Mouse (Mus musculus) MN1 (cell line): ENCODE measurements at regions not wholly inside any gene's neighbourhood (a gene's known extent, or its start where the extent isn't known, plus 50 kb on each side); places are given as distances from the start of the nearest gene placed in this dataset.
"Not testable (repeated sequence)": the region's sequence is repeated elsewhere in the genome, so short reads cannot be mapped to it uniquely, and the experiment has no call there.

Source experiments
- DNase-seq: peaks from one replicate; pipeline ENCODE4 v3.0.0-alpha.2; 2016; ENCODE audit warnings: low spot score

DNA sequence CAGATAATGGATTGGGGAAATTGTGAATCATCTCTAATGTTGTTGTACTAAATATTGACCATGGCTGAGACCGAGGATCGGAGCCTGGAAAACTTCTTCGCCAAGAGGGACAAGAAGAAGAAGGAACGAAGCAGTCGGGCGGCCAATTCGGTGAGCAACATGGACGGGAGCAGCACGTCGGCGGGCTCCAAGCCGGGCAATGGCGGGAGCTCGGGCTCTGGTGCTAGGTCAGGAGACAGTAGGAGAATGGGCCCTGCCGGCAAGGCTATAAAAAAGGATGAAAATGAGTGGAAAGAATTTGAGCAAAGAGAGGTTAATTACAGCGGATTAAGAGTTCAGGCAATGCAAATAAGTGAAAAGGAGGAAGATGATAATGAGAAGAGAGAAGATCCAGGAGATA is 55.0 kb upstream of the Zfp990 start:
- DNase-seq, result not testable (repeated sequence)

DNA sequence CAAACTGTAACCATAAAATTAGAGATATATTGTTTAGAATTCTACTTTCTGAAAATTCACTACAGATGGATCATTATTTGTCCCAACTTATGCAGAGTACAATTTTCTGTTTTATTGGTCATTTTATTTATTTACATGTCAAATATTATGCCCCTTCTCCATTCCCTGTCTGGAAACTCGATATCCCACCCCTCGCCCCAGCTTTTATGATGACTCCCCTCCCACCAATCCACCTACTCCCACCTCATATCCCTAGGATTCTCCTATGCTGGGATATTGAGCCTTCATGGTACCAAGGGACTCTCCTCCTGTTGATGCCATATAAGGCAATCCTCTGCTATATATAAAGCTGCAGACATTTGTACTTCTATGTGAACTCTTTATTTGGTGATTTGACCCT is 62.0 kb upstream of the Zfp990 start:
- no peak for DNase-seq

DNA sequence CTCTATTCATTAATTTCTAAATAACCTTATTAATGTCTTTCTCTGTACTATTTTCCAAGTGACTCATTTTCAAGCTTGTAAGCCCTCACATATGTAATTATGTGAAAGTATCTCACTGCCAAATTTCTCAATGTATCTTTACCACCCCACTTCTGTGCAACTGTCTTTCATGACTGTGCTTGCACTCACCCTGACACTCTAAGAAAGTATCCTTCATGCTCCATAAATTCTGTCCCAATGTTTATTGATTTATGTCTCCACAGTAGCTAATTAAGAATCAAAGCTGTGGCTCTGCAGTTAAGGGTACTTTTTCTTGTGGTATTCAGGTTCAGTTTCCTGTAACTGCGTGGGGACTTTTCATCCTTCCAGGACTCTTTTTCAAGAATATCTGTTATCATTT is 73.8 kb upstream of the Zfp990 start:
- DNase-seq, result not testable (repeated sequence)

DNA sequence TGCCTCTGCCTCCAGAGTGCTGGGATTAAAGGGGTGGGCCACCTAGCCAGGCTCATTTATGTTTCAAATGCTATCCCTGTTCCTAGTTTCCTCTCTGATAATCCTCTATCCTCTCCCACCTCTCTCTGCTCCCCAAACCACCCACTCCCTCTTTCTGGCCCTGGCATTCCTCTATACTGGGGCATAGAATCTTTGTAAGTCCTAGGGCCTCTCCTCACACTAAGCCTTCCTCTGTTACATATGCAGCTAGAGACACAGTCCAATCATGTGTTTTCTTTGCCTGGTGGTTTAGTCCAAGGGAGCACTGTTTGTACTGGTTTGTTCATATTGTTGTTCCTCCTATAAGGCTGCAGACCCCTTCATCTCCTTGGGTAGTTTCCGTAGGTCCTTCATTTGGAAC is 76.0 kb upstream of the Zfp990 start:
- no peak for DNase-seq

DNA sequence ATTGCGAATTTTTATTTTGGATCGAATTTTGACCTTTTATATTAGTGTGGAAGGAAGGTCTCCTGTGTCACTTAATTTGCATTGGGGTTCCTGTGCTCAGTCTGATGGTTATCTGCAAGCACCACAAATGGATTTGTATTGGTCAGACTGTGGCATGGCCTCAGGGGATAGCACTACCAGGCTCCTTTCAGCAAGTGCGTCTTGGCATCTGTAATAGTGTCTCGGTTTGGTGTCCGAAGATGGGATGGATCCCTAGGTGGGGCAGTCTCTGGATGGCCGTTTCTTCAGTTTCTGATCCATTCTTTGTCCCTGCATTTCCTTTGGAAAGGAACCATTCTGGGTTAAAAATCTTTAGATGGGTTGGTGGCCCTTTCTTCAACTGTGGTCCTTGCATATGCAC is 76.5 kb upstream of the Zfp990 start:
- DNase-seq, result no peak

DNA sequence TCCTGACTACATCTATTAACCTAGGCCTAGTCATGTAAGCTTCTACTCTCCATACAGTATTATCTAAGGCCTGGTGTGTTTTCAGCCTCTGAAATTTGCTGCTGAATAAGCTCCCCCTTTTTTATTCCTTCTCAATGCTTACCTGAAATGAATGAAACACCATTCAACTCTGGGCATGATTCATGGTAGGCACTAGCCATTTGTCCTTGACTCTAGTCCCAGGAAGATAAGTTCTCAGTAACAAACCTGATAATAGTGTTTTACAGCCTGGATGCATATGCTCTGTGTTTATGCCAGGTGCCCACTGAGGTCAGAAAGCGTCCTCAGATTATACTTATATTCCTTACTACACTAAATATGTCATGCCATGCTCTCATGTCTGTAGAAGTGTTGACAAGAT is 77.3 kb upstream of the Zfp990 start:
- DNase-seq, result not testable (repeated sequence)

DNA sequence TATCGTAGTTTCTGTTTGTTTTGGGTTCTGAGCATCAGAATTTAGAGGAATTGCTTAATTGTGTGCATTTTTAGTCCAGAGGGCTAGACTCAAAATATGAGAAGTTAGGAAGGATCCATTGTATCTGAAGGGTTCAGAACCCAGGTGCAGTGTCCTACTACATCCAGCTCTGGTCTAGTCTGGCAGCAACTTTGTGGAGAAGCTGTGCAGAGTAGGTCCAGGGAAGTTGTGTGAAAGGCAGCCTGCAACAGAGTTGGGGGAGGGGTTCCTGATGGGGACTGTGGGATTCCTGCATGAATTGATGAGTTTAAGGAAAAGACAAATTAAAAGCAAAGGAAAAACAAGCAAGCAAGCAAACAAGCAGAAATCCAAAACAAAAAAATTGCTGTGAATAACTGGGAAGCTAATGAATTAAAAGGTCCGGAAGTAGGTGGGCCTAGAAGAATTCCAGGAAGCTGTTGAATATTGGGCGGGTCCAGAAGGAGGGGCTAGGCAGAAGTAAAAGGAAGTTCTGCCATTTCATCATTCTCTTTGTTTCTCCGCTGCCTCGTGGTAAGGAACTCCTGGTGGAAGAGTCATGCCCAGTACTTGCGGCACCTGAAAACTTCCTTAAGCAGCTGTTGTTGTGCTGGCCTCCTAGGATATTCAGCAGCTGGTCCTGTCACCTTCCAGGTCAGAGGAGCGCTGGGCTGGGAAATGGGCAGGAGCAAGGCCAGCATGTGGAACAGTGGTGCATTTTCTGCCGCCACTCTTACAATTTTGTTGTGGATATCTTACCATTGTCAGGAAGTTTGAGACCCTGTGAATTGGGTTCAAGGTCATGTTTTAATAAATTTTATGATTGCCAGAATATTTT is 78.4 kb upstream of the Zfp990 start:
- DNase-seq, result no peak

DNA sequence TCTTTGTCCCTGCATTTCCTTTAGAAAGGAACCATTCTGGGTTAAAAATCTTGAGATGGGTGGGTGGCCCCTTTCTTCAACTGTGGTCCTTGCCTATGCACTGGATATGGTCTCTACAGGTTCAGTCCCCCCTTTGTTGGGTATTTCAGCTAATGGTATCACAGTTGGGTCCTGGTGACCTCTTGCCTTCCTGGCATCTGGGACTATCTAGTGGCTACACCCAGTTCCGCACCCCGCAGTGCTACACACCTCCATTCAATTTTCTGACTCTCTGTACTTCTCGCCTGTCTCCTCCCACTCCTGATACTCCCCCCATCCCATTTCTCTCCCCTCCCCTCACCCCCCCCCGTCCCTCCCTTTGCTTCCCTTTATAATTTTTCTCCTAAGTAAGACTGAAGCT is 92.7 kb upstream of the Zfp990 start:
- not testable (repeated sequence) for DNase-seq

DNA sequence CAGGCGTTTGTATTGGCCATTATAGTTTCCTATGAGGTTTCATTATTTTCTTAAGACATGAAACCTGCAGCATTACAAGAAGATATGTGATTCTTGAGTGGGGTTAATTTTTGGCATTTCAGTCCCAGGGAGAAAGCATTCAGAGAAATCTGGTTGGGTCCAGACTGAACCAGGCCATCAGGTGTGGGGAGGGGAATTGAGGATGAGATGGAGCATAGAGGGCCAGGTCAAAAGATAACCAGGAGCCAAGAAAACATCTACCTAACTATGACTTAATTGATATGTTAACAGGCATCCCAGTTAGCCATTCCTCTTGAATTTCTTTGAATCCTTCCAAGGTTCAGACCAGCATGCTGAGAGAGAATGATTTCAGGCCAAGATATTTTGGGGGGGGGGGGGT is 96.2 kb upstream of the Tnfrsf8 start:
- no peak for DNase-seq

DNA sequence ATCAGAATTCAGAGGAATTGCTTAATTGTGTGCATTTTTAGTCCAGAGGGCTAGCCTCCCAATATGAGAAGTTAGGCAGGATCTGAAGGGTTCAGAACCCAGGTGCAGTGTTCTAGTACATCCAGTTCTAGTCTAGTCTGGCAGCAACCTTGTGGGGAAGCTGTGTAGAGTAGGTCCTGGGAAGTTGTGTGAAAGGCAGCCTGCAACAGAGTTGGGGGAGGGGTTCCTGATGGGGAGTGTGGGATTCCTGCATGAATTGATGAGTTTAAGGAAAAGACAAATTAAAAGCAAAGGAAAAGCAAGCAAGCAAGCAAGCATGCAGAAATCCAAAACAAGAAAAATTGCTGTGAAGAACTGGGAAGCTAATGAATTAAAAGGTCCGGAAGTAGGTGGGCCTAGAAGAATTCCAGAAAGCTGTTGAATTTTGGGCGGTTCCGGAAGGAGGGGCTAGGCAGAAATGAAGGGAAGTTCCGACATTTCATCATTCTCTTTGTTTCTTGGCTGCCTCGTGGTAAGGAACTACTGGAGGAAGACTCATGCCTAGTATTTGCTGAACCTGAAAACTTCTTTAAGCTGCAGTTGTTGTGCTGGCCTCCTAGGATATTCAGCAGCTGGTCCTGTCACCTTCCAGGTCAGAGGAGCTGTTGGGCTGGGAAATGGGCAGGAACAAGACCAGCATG is 95.0 kb upstream of the Tnfrsf8 start:
- DNase-seq, result peak; percentile 75

DNA sequence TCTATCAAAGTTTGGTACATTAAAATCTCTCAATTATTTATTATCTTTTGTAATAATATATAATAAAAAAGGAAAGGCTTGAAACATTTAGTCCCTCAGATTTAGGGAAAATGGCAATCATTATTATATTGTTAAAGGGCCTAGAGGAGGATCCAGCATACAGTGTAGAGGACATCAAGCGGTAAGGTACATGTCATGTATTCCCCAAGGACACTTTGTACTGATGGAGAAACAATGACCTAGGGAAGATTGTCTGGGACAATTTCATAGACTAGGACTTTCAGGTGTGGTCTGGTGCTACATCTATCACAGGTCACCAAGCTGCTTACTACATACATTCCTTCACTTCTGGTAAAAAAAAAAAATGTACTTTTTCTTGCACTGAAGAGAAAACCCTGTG is 91.1 kb upstream of the Tnfrsf8 start:
- DNase-seq, result not testable (repeated sequence)

DNA sequence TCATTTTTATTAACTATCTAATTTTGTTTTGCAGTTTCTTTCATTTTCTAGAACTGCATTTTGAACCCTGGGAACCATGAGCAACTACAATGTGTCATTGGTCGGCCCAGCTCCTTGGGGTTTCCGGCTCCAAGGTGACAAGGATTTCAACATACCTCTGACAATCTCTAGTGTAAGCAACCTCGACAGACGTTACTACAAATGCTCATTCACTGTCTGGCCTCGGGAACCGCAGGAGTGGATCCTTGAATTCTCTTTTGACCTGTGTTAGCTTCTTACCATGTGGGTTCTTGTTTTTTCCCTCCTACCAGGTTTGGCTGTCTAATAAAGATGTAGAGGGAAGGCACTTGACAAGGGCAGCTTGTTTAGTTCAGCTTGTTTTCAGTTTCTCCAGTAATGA is 89.3 kb upstream of the Tnfrsf8 start:
- DNase-seq, result not testable (repeated sequence)

DNA sequence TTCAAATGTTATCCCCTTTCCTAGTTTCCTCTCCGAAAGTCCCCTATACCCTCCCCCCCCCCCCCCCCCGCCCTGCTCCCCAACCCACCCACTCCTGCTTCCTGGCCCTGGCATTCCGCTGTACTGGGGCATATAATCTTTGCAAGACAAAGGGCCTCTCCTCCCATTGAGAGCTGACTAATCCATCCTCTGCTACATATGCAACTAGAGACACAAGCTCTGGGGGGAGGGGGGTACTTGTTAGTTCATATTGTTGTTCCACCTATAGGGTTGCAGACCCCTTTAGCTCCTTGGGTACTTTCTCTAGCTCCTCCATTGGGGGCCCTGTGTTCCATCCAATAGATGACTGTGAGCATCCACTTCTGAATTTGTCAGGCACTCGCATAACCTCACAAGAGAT is 63.9 kb upstream of the Tnfrsf8 start:
- DNase-seq, result not testable (repeated sequence)

DNA sequence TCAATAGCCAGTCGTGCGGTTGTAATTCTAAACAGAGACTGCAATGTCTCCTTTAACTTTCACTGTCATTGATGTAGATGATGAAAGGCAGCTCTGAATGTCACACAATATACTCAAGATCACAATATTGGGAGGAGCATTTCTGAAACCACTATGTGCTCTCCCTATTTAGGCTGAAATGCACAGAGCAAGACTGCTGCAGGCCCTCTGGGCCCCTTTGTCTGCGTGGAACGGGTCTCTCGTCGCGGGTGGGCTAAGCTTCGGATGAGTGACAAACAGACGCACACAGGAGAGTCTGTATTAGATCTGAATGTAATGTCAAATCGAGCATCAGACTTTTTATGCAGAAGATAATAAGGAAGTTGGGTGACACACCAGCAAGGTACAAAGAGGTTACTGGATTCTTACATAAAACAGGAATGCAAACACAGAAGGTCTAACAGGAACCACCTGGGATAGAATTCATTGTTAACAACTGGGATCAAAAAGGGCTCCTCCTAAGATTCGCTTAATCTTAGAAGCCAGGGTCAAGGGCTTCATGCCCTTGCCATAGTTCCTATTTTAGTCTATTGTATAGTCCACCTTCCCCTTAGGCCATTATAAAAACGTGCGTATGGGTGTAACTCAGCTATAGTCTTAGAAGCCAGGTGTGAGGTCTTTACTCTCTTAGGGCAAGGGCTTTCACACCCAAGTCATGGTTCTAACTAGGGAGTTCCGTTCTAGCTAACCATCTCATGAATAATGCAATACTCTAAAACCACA is 62.5 kb upstream of the Tnfrsf8 start:
- DNase-seq, result not testable (repeated sequence)

DNA sequence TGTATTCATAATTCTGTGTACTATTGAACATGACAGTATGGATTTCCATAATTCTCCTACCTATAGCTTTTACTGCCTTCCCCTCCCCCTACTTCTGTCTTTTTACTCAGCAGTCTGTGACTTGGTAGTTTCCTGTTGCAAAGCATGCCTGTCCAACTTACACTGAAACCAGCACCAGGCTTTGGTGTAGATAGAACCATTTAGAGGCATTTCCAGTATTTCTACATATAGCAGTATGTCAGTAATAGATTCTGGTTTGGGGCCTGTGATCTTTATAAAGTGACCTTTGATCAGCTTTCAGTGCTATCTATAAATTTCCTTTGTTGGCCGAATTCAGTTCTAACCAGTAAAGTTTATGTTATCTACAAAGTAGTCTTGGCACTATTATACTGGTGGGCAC is 54.8 kb upstream of the Tnfrsf8 start:
- DNase-seq, result no peak

DNA sequence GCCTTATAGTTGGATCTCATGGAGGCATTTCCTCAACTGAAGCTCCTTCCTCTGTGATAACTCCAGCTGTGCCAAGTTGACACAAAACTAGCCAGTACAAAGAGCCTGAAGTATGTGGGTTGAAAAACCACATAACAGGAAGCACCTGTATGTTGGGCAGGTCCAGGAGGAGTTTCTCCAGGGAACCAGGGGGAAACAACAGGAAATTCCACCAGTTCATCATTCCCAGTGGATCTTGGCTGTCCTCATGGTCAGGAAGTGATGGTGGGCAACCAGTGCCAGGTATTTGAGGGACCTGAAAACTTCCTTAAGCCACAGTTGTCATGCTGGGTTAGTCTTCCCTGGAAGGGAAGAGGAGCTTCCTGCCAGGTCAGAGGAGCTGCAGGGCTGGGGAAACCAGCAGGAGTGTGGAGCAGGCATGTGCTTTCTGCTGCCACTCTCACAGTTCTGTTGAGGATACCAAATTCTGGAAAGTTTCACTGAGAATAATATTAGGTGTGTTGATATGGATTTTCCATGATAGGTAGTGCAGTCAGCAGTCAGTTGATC is 52.4 kb upstream of the Tnfrsf8 start:
- DNase-seq, result no peak

DNA sequence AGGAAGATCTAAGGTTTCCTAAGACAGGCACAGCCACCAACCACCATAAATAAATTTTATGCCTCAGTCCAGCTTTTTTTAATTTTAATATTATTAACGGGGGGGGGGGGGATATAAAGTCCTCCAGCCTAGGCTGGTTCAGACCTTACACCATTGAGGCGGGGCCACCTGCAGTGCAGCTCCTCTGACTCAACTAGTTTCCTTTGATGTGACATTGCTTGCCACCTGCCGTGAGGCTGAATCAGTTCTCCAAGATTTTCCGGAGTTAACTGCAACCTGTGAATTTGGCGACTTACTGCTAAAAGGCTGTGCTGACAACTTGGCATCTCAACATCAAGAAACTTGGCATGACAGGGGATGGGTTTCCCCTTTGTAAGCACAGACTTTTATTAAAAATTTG is 51.3 kb upstream of the Tnfrsf8 start:
- DNase-seq, result no peak

DNA sequence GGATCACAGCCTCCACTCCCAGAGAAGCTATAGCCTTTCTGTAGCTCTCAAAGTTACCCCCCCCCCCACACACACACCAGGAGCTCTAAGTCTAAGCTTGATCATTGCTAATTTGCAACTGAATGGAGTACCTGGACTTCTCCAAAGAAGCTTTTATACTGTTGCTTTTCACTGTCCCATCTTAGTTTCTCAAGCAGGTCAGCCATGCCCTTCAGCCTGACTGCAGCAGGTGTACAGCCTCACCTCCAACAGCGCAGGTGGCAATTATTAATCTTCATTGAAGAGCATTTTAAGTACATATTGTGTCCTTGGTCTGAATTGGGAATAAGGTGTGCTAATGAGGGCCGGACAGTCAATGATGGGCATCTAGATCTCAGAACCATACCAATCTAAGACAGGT is 50.8 kb upstream of the Tnfrsf8 start:
- not testable (repeated sequence) for DNase-seq
